Mouse (Mus musculus) MEL (cell line): Measurements from ENCODE around the gene Olfr572. TPM values are rescaled to one million over a fixed set of nuclear protein-coding genes. Genes with fewer than 3 reads are reported as not detected.
A peak's percentile ranks its signal among the peaks of the same experiment; 100 is the strongest.

Source experiments
- DNase-seq: peaks from one replicate; pipeline ENCODE4 v3.0.0; 2011; ENCODE audit warnings: low read depth, low spot score
- H3K27ac ChIP-seq: 2 replicates; pipeline ENCODE4 v1.5.1; 2012; ENCODE audit warnings: low read depth, mild to moderate bottlenecking, control low read depth, low read length, moderate library complexity; ENCODE audit not compliant: control insufficient read depth
- H3K27me3 ChIP-seq, 2 experiments: fragments of 150-350 bp in 1 of 2; sonication (generic) in 1 of 2; 2 replicates each; pipeline ENCODE4 v1.6.1; 2012; ENCODE audit warnings: low read length in 2 of 2, mild to moderate bottlenecking in 2 of 2, improper control_type of control experiment in 1 of 2, moderate library complexity in 1 of 2; ENCODE audit not compliant: insufficient read depth in 2 of 2, control insufficient read depth in 1 of 2
- H3K36me3 ChIP-seq, 2 experiments: 2 replicates each; pipeline ENCODE4 v1.6.1; 2012 to 2014; ENCODE audit warnings: low read length in 2 of 2, improper control_type of control experiment in 1 of 2, inconsistent platforms in 1 of 2, mild to moderate bottlenecking in 1 of 2; ENCODE audit not compliant: insufficient read depth in 2 of 2, control insufficient read depth in 1 of 2
- H3K4me1 ChIP-seq, 2 experiments: fragments of 150-350 bp in 1 of 2; sonication (generic) in 1 of 2; 2 replicates each; pipeline ENCODE4 v1.6.1; 2012; ENCODE audit warnings: low read length in 2 of 2, improper control_type of control experiment in 1 of 2, mild to moderate bottlenecking in 1 of 2; ENCODE audit not compliant: insufficient read depth in 2 of 2, control insufficient read depth in 1 of 2
- H3K4me3 ChIP-seq, 2 experiments: fragments of 150-350 bp in 1 of 2; sonication (generic) in 1 of 2; 2 replicates each; pipeline ENCODE4 v1.5.1; 2012; ENCODE audit warnings: low read depth in 2 of 2, low read length in 2 of 2, mild to moderate bottlenecking in 2 of 2, moderate library complexity in 2 of 2, control low read depth in 1 of 2, improper control_type of control experiment in 1 of 2; ENCODE audit not compliant: control insufficient read depth in 1 of 2, insufficient read depth in 1 of 2
- H3K79me2 ChIP-seq: 2 replicates; pipeline ENCODE4 v1.6.1; 2012; ENCODE audit warnings: mild to moderate bottlenecking, low read length, moderate library complexity; ENCODE audit not compliant: control insufficient read depth, poor library complexity, insufficient read depth
- H3K9ac ChIP-seq: 2 replicates; pipeline ENCODE4 v1.6.1; 2012; ENCODE audit warnings: low read depth, mild to moderate bottlenecking, control low read depth, low read length, moderate library complexity; ENCODE audit not compliant: control insufficient read depth, poor library complexity, severe bottlenecking
- H3K9me3 ChIP-seq: fragments of 150-350 bp; sonication (generic); replicated peaks from 2 replicates; pipeline ENCODE4 v1.6.1; 2012; ENCODE audit warnings: mild to moderate bottlenecking, low read length, improper control_type of control experiment, moderate library complexity; ENCODE audit not compliant: insufficient read depth
- CTCF ChIP-seq, 3 experiments: IDR thresholded peaks in 2 of 3; conservative IDR thresholded peaks in 1 of 3; 2 replicates each; pipeline ENCODE4 v1.5.1; 2011 to 2012; ENCODE audit warnings: low read length in 3 of 3, low read depth in 2 of 3, mild to moderate bottlenecking in 2 of 3, improper control_type of control experiment in 1 of 3, inconsistent platforms in 1 of 3, mixed read lengths in 1 of 3, moderate library complexity in 1 of 3; ENCODE audit not compliant: control insufficient read depth in 1 of 3, insufficient read depth in 1 of 3, poor library complexity in 1 of 3, severe bottlenecking in 1 of 3
- ETS1 ChIP-seq: IDR thresholded peaks from 2 replicates; pipeline ENCODE4 v1.6.1; 2012; ENCODE audit warnings: low read depth, mild to moderate bottlenecking, inconsistent platforms, low read length, improper control_type of control experiment, moderate library complexity
- MAFK ChIP-seq: IDR thresholded peaks from 2 replicates; pipeline ENCODE4 v1.6.1; 2011; ENCODE audit warnings: low read depth, mild to moderate bottlenecking, low read length, improper control_type of control experiment, borderline replicate concordance
- MAZ ChIP-seq: IDR thresholded peaks from 2 replicates; pipeline ENCODE4 v1.6.1; 2012; ENCODE audit warnings: low read depth, mild to moderate bottlenecking, inconsistent platforms, low read length, improper control_type of control experiment
- MYC ChIP-seq: IDR thresholded peaks from 2 replicates; pipeline ENCODE4 v1.6.1; 2011; ENCODE audit warnings: low read depth, mild to moderate bottlenecking, low read length, improper control_type of control experiment, moderate library complexity
- NELFE ChIP-seq: IDR thresholded peaks from 2 replicates; pipeline ENCODE4 v1.6.1; 2011; ENCODE audit warnings: low read depth, low read length, improper control_type of control experiment
- POLR2AphosphoS2 ChIP-seq: IDR thresholded peaks from 2 replicates; pipeline ENCODE4 v1.6.1; 2011; ENCODE audit warnings: low read length, improper control_type of control experiment
- POLR2AphosphoS5 ChIP-seq: IDR thresholded peaks from 2 replicates; pipeline ENCODE4 v1.6.1; 2012; ENCODE audit warnings: low read depth, borderline replicate concordance, mild to moderate bottlenecking, inconsistent platforms, low read length, moderate library complexity, mixed read lengths
- TAL1 ChIP-seq: IDR thresholded peaks from 2 replicates; pipeline ENCODE4 v1.6.1; 2012; ENCODE audit warnings: mild to moderate bottlenecking, inconsistent platforms, low read length, moderate library complexity, mixed read lengths
- TCF12 ChIP-seq: IDR thresholded peaks from 2 replicates; pipeline ENCODE4 v1.6.1; 2014; ENCODE audit warnings: low read depth, mild to moderate bottlenecking, inconsistent platforms, low read length, improper control_type of control experiment, moderate library complexity
- UBTF ChIP-seq: IDR thresholded peaks from 2 replicates; pipeline ENCODE4 v1.6.1; 2012; ENCODE audit warnings: low read depth, mild to moderate bottlenecking, inconsistent platforms, low read length, improper control_type of control experiment, moderate library complexity, borderline replicate concordance; ENCODE audit not compliant: insufficient read depth
- ZC3H11A ChIP-seq: IDR thresholded peaks from 2 replicates; pipeline ENCODE4 v1.6.1; 2012; ENCODE audit warnings: low read depth, mild to moderate bottlenecking, inconsistent platforms, low read length, improper control_type of control experiment
- ZNF384 ChIP-seq: IDR thresholded peaks from 2 replicates; pipeline ENCODE4 v1.6.1; 2012; ENCODE audit warnings: low read depth, mild to moderate bottlenecking, inconsistent platforms, low read length, improper control_type of control experiment
- polyA plus RNA-seq, 2 experiments: library from polyadenylated mRNA; stranded (reverse) in 1 of 2; unstranded in 1 of 2; fragments of >175 nt in 1 of 2; fragments of >200 nt in 1 of 2; gene quantifications; 2 replicates each; pipeline versions ENCODE4 v1.2.1 to v1.2.4; 2012; ENCODE audit warnings: low replicate concordance in 2 of 2, low read depth in 1 of 2; ENCODE audit not compliant: insufficient read length in 2 of 2, insufficient read depth in 1 of 2, missing spikeins in 1 of 2
- total RNA-seq: library from RNA; depleted of rRNA; stranded (reverse); fragments of 300-350 nt; gene quantifications from 2 replicates; pipeline ENCODE4 v1.2.3, GENCODE M21; 2012

The Olfr572 gene
- total and polyA plus RNA-seq, 3 experiments, result not detected

GRCm38 (mm10) chr7:102958137-102958536 lies 33.9 kb downstream of the Olfr572 start:
- no peaks in the 10 kb centered on the region for H3K27me3 ChIP-seq
- H3K36me3 ChIP-seq, result no peaks in the 10 kb centered on the region
- TF ChIP-seq NELFE (no peak), POLR2AphosphoS2 (no peak), CTCF (IDR thresholded peaks at IDR 0.05 in 2 of 3, conservative IDR thresholded peaks at IDR 0.05 in 1 of 3; ENCODE audit: control insufficient read depth in 1 of 3, insufficient read depth in 1 of 3, low read depth in 2 of 3, low read length in 3 of 3, poor library complexity in 1 of 3, severe bottlenecking in 1 of 3) (no peak), MYC (no peak), MAZ (no peak)
- no peak overlapping the region for H3K4me3 ChIP-seq
- H3K27ac ChIP-seq, result no peak overlapping the region
- no peak for DNase-seq
- no peak overlapping the region for H3K9ac ChIP-seq
- H3K4me1 ChIP-seq, result no peaks in the 10 kb centered on the region
- no peaks in the 10 kb centered on the region for H3K79me2 ChIP-seq
- no peaks in the 10 kb centered on the region for H3K9me3 ChIP-seq

GRCm38 (mm10) chr7:102958593-102958992 lies 34.4 kb downstream of the Olfr572 start, which contains the start of gene Olfr575:
TSS of gene Olfr575 (minus strand) at chr7:102958775.
- Histone ChIP-seq H3K27me3 (no peaks in the 10 kb centered on the region), H3K4me1 (no peaks in the 10 kb centered on the region), H3K9me3 (no peaks in the 10 kb centered on the region), H3K9ac (no peak within 1 kb of the TSS), H3K79me2 (no peaks in the 10 kb centered on the region), H3K36me3 (no peaks in the 10 kb centered on the region)
- DNase-seq, result no peak
- TF ChIP-seq TCF12 (peak; percentile 31; the same call in 1 of the 2 replicates), ZC3H11A (no peak)
- TF ChIP-seq, all 39 proteins: peak for 1
- Histone ChIP-seq H3K4me3 (no peak within 1 kb of the TSS), H3K27ac (no peak within 1 kb of the TSS)

GRCm38 (mm10) chr7:102962360-102962759 lies 38.2 kb downstream of the Olfr572 start, which contains the start of gene Olfr576:
TSS of gene Olfr576 (plus strand) at chr7:102962660.
- no peak for TF ChIP-seq ZNF384
- TF ChIP-seq POLR2AphosphoS5, result no peak
- no peak for TF ChIP-seq MAFK
- no peak for TF ChIP-seq TAL1
- TF ChIP-seq ETS1, result no peak
- no peak for TF ChIP-seq UBTF
- TF ChIP-seq, all 39 proteins: peak for 0
- DNase-seq, result no peak
- H3K9me3 ChIP-seq, result no peaks in the 10 kb centered on the region
- no peaks in the 10 kb centered on the region for H3K27me3 ChIP-seq
- H3K36me3 ChIP-seq, result no peaks in the 10 kb centered on the region
- H3K79me2 ChIP-seq, result no peaks in the 10 kb centered on the region
- H3K27ac ChIP-seq, result no peak within 1 kb of the TSS
- H3K9ac ChIP-seq, result no peak within 1 kb of the TSS
- H3K4me1 ChIP-seq, result no peaks in the 10 kb centered on the region
- H3K4me3 ChIP-seq, result no peak within 1 kb of the TSS
